Mouse (Mus musculus): Measurements from ENCODE around the gene Akap13. TPM values are rescaled to one million over a fixed set of nuclear protein-coding genes. Genes with fewer than 3 reads are reported as not detected.
"Not testable (repeated sequence)": the region's sequence is repeated elsewhere in the genome, so short reads cannot be mapped to it uniquely, and the experiment has no call there.

Akap13 gene
- polyA plus RNA-seq, 1 experiment from 2014 or later = 46.1 TPM

GRCm38 (mm10) chr7:75752442-75753191 lies 297.3 kb downstream of the Akap13 start:
- no peaks in the 10 kb centered on the region for H3K9me3 ChIP-seq (replicated peaks)
- H3K4me1 ChIP-seq = 0 out of 2 replicates have a peak, but pooled peaks cover 5% of the 10 kb centered on the region
- H3K4me2 ChIP-seq (replicated peaks) = no peak overlapping the region
- ATAC-seq (ENCODE audit: insufficient number of reproducible peaks, low FRiP score, low TSS enrichment, low read depth) = no peak
- 52% methylated on average over 22 of the region's 22 CpGs for WGBS
- H3K27ac ChIP-seq (replicated peaks) = no peak overlapping the region
- no peaks in the 10 kb centered on the region for H3K27me3 ChIP-seq
- no peak overlapping the region for H3K4me3 ChIP-seq (replicated peaks)
- H3K9ac ChIP-seq = no peak overlapping the region
- peaks cover 60% of the 10 kb centered on the region for H3K36me3 ChIP-seq

- H3K36me3 ChIP-seq = peaks cover 53% of the 10 kb centered on the region
- no peak overlapping the region for H3K27ac ChIP-seq (replicated peaks)
- 44% methylated on average over 12 of the region's 12 CpGs for WGBS
- 0 out of 2 replicates have a peak, but pooled peaks cover 5% of the 10 kb centered on the region for H3K4me1 ChIP-seq
- no peak for ATAC-seq (ENCODE audit: insufficient number of reproducible peaks, low FRiP score, low TSS enrichment, low read depth)
- H3K4me3 ChIP-seq (replicated peaks) = no peak overlapping the region
- no peak overlapping the region for H3K4me2 ChIP-seq (replicated peaks)
- no peaks in the 10 kb centered on the region for H3K9me3 ChIP-seq (replicated peaks)
- no peak overlapping the region for H3K9ac ChIP-seq
- no peaks in the 10 kb centered on the region for H3K27me3 ChIP-seq
Observed at GRCm38 (mm10) chr7:75753192-75753783, 298.0 kb downstream of the Akap13 start.

GRCm38 (mm10) chr7:75754587-75755499 lies 299.5 kb downstream of the Akap13 start:
- ATAC-seq (ENCODE audit: insufficient number of reproducible peaks, low FRiP score, low TSS enrichment, low read depth) = no peak
- 56% methylated on average over 8 of the region's 8 CpGs for WGBS
- H3K27me3 ChIP-seq = no peaks in the 10 kb centered on the region
- peaks cover 38% of the 10 kb centered on the region for H3K36me3 ChIP-seq
- H3K9me3 ChIP-seq (replicated peaks) = no peaks in the 10 kb centered on the region
- H3K27ac ChIP-seq (replicated peaks) = no peak overlapping the region
- no peak overlapping the region for H3K4me3 ChIP-seq (replicated peaks)
- no peak overlapping the region for H3K4me2 ChIP-seq (replicated peaks)
- H3K9ac ChIP-seq = no peak overlapping the region
- H3K4me1 ChIP-seq = 0 out of 2 replicates have a peak, but pooled peaks cover 5% of the 10 kb centered on the region

GRCm38 (mm10) chr7:75755861-75756449 lies 300.6 kb downstream of the Akap13 start:
- Histone ChIP-seq H3K4me2 (replicated peaks) (no peak overlapping the region), H3K36me3 (peaks cover 27% of the 10 kb centered on the region), H3K27ac (replicated peaks) (no peak overlapping the region), H3K9me3 (replicated peaks) (no peaks in the 10 kb centered on the region), H3K4me1 (0 out of 2 replicates have a peak, but pooled peaks cover 5% of the 10 kb centered on the region), H3K27me3 (no peaks in the 10 kb centered on the region), H3K9ac (no peak overlapping the region), H3K4me3 (replicated peaks) (no peak overlapping the region)
- no peak for ATAC-seq (ENCODE audit: insufficient number of reproducible peaks, low FRiP score, low TSS enrichment, low read depth)
- 86% methylated on average over 8 of the region's 8 CpGs for WGBS

DNA sequence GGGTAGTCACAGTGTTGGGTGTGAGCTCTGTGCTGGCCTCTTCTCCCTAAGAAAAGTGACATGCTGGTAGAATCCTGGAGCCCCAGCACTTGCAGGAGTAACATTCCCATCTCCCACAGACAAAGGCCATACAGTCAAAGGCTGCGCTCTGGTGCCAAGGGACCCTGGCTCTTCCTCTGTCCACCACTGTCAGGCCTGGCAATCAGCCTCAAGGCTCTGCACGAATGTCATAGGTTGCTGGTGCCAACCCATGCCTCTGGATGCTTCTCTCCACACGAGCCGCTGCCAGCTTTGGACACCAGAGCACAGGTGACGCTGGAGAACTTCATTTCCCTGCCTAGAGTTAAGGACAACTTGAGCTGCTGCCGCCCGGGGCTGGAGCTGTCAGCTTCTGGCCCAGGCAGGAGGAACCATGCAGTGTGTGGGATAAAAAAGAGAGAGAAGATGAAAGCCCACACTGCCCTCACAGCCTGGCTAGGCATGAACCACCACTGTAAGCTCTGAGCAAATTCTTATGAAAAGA lies 304.7 kb downstream of the Akap13 start:
- H3K27me3 ChIP-seq = no peaks in the 10 kb centered on the region
- H3K4me3 ChIP-seq (replicated peaks) = no peak overlapping the region
- no peak overlapping the region for H3K9ac ChIP-seq
- no peaks in the 10 kb centered on the region for H3K9me3 ChIP-seq (replicated peaks)
- no peak overlapping the region for H3K27ac ChIP-seq (replicated peaks)
- ATAC-seq (ENCODE audit: insufficient number of reproducible peaks, low FRiP score, low TSS enrichment, low read depth) = no peak
- no peak overlapping the region for H3K4me2 ChIP-seq (replicated peaks)
- no peaks in the 10 kb centered on the region for H3K36me3 ChIP-seq
- no peaks in the 10 kb centered on the region for H3K4me1 ChIP-seq
- 77% methylated on average over 7 of the region's 7 CpGs for WGBS

- 69% methylated on average over 4 of the region's 4 CpGs for WGBS
- H3K9ac ChIP-seq, H3K27me3 ChIP-seq: not testable (repeated sequence)
Observed at GRCm38 (mm10) chr7:75760661-75761319, 305.5 kb downstream of the Akap13 start.

GRCm38 (mm10) chr7:75762225-75762624 lies 306.9 kb downstream of the Akap13 start:
- not testable (repeated sequence) for H3K9ac ChIP-seq; H3K9me3 ChIP-seq (replicated peaks); ATAC-seq (ENCODE audit: insufficient number of reproducible peaks, low FRiP score, low TSS enrichment, low read depth); H3K27me3 ChIP-seq; H3K4me3 ChIP-seq (replicated peaks); H3K4me2 ChIP-seq (replicated peaks); H3K4me1 ChIP-seq; H3K36me3 ChIP-seq; H3K27ac ChIP-seq (replicated peaks)
- 68% methylated on average over 2 of the region's 2 CpGs for WGBS

More at GRCm38 (mm10) chr7:75760661-75761319, 305.5 kb downstream of the Akap13 start:
- not testable (repeated sequence) for H3K4me1 ChIP-seq; H3K27ac ChIP-seq (replicated peaks); H3K4me3 ChIP-seq (replicated peaks); H3K9me3 ChIP-seq (replicated peaks); H3K36me3 ChIP-seq; H3K4me2 ChIP-seq (replicated peaks); ATAC-seq (ENCODE audit: insufficient number of reproducible peaks, low FRiP score, low TSS enrichment, low read depth)

DNA sequence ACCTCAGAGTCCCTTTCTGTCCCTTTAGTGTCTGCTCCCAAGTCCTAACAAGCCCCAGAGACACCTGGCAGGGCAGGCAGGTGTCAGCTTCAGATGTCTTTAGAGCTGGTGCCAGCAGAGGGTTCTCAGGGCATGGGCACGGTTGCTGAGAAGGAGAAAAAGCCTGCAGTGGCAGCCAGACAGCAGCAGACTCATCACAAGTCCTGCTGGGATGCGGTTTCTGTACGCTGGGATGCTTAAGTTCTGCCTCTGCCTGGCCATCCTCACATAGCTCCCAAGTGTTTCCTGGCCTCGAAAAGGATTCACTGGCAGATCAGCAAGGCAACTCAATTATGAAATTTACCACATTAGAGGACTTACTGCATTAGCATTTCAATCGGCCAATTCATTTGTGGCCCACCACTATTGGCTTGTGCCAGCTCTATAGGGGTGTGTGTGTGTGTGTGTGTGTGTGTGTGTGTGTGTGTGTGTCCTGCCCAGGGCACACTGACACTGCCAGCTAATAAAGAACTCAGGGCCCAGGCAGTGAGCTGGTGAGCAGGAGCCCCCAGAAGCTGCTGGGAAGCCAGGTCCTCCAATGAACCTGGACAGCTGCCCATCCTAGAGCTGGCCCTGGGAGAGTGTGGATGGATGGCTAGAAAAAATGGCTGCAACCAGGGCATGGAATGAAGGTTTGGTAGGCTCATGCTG lies 311.9 kb downstream of the Akap13 start:
- 83% methylated on average over 1 of the region's 5 CpGs for WGBS
- not testable (repeated sequence) for H3K27ac ChIP-seq (replicated peaks); H3K9ac ChIP-seq; H3K4me3 ChIP-seq (replicated peaks); H3K9me3 ChIP-seq (replicated peaks); H3K27me3 ChIP-seq; ATAC-seq (ENCODE audit: insufficient number of reproducible peaks, low FRiP score, low TSS enrichment, low read depth); H3K4me2 ChIP-seq (replicated peaks); H3K4me1 ChIP-seq
- peaks cover 15% of the 10 kb centered on the region for H3K36me3 ChIP-seq

DNA sequence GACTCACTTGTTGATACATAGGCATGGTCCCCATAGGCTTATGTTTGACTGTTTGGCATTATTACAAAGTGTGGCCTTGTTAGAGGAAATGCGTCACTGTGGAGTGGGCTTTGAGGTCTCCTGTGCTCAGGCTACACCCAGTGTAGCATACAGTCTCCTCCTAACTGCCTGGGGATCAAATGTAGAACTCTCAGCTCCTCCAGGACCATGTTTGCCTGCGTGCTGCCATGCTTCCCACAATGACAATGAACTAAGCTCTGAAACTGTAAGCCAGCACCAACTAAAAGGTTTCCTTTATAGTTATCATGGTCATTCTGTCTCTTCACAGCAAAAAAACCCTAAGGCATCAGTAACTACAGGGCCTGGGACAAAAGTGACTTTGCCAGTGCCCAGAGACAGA lies 312.8 kb downstream of the Akap13 start:
- no peak overlapping the region for H3K4me2 ChIP-seq (replicated peaks)
- WGBS = 81% methylated on average over 2 of the region's 2 CpGs
- peaks cover 15% of the 10 kb centered on the region for H3K36me3 ChIP-seq
- no peaks in the 10 kb centered on the region for H3K27me3 ChIP-seq
- no peak for ATAC-seq (ENCODE audit: insufficient number of reproducible peaks, low FRiP score, low TSS enrichment, low read depth)
- no peaks in the 10 kb centered on the region for H3K9me3 ChIP-seq (replicated peaks)
- no peak overlapping the region for H3K9ac ChIP-seq
- no peaks in the 10 kb centered on the region for H3K4me1 ChIP-seq
- no peak overlapping the region for H3K4me3 ChIP-seq (replicated peaks)
- H3K27ac ChIP-seq (replicated peaks) = no peak overlapping the region

GRCm38 (mm10) chr7:75769909-75770308 lies 314.6 kb downstream of the Akap13 start:
- H3K4me1 ChIP-seq = no peaks in the 10 kb centered on the region
- no peak overlapping the region for H3K4me2 ChIP-seq (replicated peaks)
- no peak overlapping the region for H3K9ac ChIP-seq
- no peaks in the 10 kb centered on the region for H3K9me3 ChIP-seq (replicated peaks)
- H3K27ac ChIP-seq (replicated peaks) = no peak overlapping the region
- no peaks in the 10 kb centered on the region for H3K27me3 ChIP-seq
- H3K4me3 ChIP-seq (replicated peaks) = no peak overlapping the region
- WGBS = 91% methylated on average over 9 of the region's 9 CpGs
- H3K36me3 ChIP-seq = peaks cover 15% of the 10 kb centered on the region
- ATAC-seq (ENCODE audit: insufficient number of reproducible peaks, low FRiP score, low TSS enrichment, low read depth) = no peak

All from embryonic facial prominence, embryonic 15.5 days (tissue).